Mouse (Mus musculus) CD8-positive naive resting alpha-beta T cell, adult 57 days (primary cell): ENCODE data around the gene Slc6a4. TPM values are rescaled to one million over a fixed set of nuclear protein-coding genes. Genes with fewer than 3 reads are reported as not detected.

Source experiments
- total RNA-seq: library from RNA; stranded (reverse); gene quantifications from one replicate; pipeline ENCODE4 v1.2.4, GENCODE M21; 2023

Slc6a4 gene
- not detected for total RNA-seq

DNA sequence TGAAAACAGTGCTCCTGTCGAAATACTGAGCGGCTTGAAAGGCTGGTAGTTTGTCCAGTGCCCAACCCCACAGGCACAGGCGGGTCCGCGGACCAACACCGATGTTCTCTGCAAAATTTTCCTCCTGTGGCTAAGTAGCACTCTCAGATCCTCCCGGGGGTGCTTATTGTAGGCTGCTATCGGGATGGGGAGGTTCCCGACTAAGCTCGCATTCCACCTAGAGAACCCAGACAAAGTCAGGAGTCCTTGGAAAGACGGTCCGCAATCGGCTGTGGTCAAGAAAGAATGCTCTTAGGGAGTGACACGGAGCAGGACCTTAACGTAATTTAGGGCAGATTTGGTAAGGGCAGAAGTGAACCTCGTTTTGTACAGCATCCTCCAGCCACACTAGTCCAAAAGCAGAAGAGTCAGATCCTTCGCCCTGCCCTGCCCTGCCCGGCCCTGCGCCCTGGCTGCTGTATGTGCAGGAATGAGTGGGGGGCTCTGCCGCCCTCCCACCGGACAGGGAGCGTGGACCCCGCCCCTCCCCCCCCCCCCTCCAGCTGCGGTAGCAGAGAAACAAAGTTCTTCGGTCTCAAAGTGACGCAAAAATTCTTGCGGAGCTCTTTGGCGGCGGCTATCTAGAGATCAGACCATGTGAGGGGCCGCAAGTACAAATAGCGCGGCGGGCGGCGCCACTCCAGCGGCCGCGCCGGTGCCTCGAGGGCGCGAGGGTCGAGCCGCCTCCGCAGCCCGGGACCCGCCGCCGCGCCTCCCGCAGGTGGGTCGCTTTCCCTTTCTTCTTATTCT is at the start of gene Slc6a4:
TSS of gene Slc6a4 (plus strand) at position 688 of the 789 bp plus-strand sequence.

DNA sequence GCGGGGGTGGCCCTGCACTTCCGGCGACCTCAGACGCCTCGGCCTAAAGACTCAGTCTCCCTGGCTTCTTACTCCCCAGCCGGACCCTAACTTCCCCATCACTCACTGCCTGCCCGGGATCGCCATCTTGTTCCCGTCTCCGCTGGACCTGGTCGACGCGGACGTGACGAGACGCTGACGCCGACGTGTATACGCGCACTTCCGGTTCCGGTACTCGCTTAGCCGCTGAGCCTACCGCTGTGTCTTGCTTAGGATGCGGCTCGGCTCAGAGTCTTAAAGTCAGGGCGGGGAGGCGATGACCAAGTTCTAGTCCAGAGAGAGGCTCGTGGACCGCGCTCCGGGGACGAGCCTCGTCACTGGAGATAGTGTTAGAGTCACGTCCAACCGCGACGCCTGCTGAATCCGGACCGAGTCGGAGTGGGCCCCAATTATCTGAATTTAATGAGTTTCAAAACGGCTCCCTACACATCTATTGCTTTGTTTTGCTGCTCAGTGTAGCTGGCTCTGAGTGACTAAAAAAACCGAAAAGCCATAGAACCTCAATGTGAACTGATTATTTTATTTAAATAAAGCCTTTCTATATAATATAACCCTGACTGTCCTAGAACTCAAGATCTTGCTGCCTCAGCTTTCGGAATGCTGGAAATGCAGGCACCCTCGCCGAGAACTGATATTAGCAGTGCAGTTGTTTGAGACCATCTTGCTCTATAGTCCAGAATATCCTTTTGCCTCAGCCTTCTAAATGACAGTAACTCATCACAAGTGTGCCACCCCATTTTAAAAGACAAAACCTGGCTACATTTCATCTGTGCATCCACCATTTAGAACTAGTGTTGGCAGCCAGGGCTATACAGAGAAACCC is 80.1 kb downstream of the Slc6a4 start, which contains the start of gene Nsrp1:
TSS of gene Nsrp1 (minus strand) at position 163 of the 862 bp plus-strand sequence.

Other genes with a start within 250 kb of the Slc6a4 start
- 43.7 TPM for gene Gosr1, start 235.0 kb upstream of the Slc6a4 start, total RNA-seq
- gene Cpd, start 151.6 kb upstream of the Slc6a4 start, total RNA-seq: 4.2 TPM
- not detected for gene Tmigd1, start 96.4 kb upstream of the Slc6a4 start, total RNA-seq
- 42.2 TPM for gene Blmh, start 73.8 kb upstream of the Slc6a4 start, total RNA-seq
- gene Nsrp1, start 79.8 kb downstream of the Slc6a4 start, total RNA-seq: 28.7 TPM
- gene Efcab5, start 190.4 kb downstream of the Slc6a4 start, total RNA-seq: 0.31 TPM
- 337 TPM for gene Ssh2, start 217.7 kb downstream of the Slc6a4 start, total RNA-seq